Mouse (Mus musculus) large intestine, adult 2 months (tissue): ENCODE measurements around the gene Fhod1. TPM values are rescaled to one million over a fixed set of nuclear protein-coding genes. Genes with fewer than 3 reads are reported as not detected.

ENCODE experiments used
- DNase-seq: peaks from one replicate; pipeline ENCODE4 v3.0.0-alpha.2; 2012; ENCODE audit warnings: low read depth, low spot score
- WGBS: fragments of 180-500 bp; shearing (Covaris S2); methylation state at CpG from one replicate; pipeline ENCODE4 v1.1.7; 2018; 5-methylcytosine and 5-hydroxymethylcytosine counted together
- polyA plus RNA-seq: library from polyadenylated mRNA; depleted of rRNA; stranded (reverse); fragments of >200 nt; gene quantifications from 2 replicates; pipeline ENCODE4 v1.2.3, GENCODE M21; 2012; rRNA removed

The Fhod1 gene
- polyA plus RNA-seq, 1 experiment = 20.1 TPM

GRCm38 (mm10) chr8:105282239-105282638 is 65.5 kb downstream of the Fhod1 start:
- 90% methylated on average over 4 of the region's 4 CpGs for WGBS
- DNase-seq = no peak

- DNase-seq = no peak
- 93% methylated on average over 12 of the region's 12 CpGs for WGBS
These were observed 65.9 kb downstream of the Fhod1 start for GRCm38 (mm10) chr8:105281821-105282220.

DNA sequence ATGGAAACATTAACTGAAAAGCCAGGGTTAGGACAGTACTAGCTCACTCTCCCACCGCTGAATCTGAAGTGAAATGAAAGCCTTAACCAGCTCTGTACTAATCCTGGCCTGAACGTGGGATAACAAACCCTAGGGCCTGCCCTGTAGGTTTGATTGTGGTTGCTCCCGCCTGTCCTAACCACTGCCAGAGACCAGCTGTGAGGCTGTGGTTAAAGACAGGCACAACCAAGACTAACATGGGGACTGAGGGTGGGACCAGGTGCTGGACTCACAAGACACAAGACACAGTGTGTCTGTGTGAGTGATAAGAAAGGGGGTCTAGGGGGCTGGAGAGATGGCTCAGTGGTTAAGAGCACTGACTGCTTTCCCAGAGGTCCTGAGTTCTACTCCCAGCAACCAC is 67.2 kb downstream of the Fhod1 start:
- WGBS = 90% methylated on average over 3 of the region's 3 CpGs
- no peak for DNase-seq

Other genes starting within 250 kb of the Fhod1 start
- not detected in 2 replicates for gene Ces4a, start 216.2 kb downstream of the Fhod1 start, polyA plus RNA-seq
- 7.0 and 8.1 TPM in 2 replicates for gene Cbfb, start 177.3 kb downstream of the Fhod1 start, polyA plus RNA-seq
- gene D230025D16Rik, start 122.8 kb downstream of the Fhod1 start, polyA plus RNA-seq = 13.0 and 14.5 TPM in 2 replicates
- gene B3gnt9, start 92.8 kb downstream of the Fhod1 start, polyA plus RNA-seq = 4.9 and 6.2 TPM in 2 replicates
- gene Tradd, start 83.3 kb downstream of the Fhod1 start, polyA plus RNA-seq = 57.4 and 64.0 TPM in 2 replicates
- 16.3 and 16.9 TPM in 2 replicates for gene Fbxl8, start 83.3 kb downstream of the Fhod1 start, polyA plus RNA-seq
- gene Hsf4, start 78.2 kb downstream of the Fhod1 start, polyA plus RNA-seq = 0.74 and 1.2 TPM in 2 replicates
- gene Nol3, start 71.8 kb downstream of the Fhod1 start, polyA plus RNA-seq = 0.82 and 0.88 TPM in 2 replicates
- 1.7 and 2.0 TPM in 2 replicates for gene 4931428F04Rik, start 58.1 kb downstream of the Fhod1 start, polyA plus RNA-seq
- gene Exoc3l, start 51.9 kb downstream of the Fhod1 start, polyA plus RNA-seq = 1.6 and 2.5 TPM in 2 replicates
- gene E2f4, start 50.3 kb downstream of the Fhod1 start, polyA plus RNA-seq = 147 and 149 TPM in 2 replicates
- gene Elmo3, start 42.4 kb downstream of the Fhod1 start, polyA plus RNA-seq = 65.9 and 82.0 TPM in 2 replicates
- 4.6 and 5.8 TPM in 2 replicates for gene Lrrc29, start 21.7 kb downstream of the Fhod1 start, polyA plus RNA-seq
- 120 and 134 TPM in 2 replicates for gene Tmem208, start 21.6 kb downstream of the Fhod1 start, polyA plus RNA-seq
- 2.7 and 4.0 TPM in 2 replicates for gene Slc9a5, start 890 bp upstream of the Fhod1 start, polyA plus RNA-seq
- gene Plekhg4, start 25.3 kb upstream of the Fhod1 start, polyA plus RNA-seq = 0.52 and 0.73 TPM in 2 replicates
- gene Kctd19, start 65.5 kb upstream of the Fhod1 start, polyA plus RNA-seq = 0.07 TPM in 1 of 2 replicates, not detected in the other
- 0.12 and 0.25 TPM in 2 replicates for gene Lrrc36, start 65.6 kb upstream of the Fhod1 start, polyA plus RNA-seq
- gene Tppp3, start 123.6 kb upstream of the Fhod1 start, polyA plus RNA-seq = 73.9 and 101 TPM in 2 replicates
- 15.0 and 16.3 TPM in 2 replicates for gene Zdhhc1, start 148.9 kb upstream of the Fhod1 start, polyA plus RNA-seq
- 19.6 and 50.5 TPM in 2 replicates for gene Hsd11b2, start 170.8 kb upstream of the Fhod1 start, polyA plus RNA-seq
- 103 and 110 TPM in 2 replicates for gene Atp6v0d1, start 218.1 kb upstream of the Fhod1 start, polyA plus RNA-seq